Mouse (Mus musculus): ENCODE results near the gene Fam170b.

GRCm38 (mm10) chr14:32798355-32798754 lies 35.4 kb upstream of the Fam170b start:
- TF ChIP-seq CTCF (conservative IDR thresholded peaks at IDR 0.05; ENCODE audit: low read length): no peak
- no peak for TF ChIP-seq NANOG (IDR thresholded peaks at IDR 0.05; ENCODE audit: borderline replicate concordance, low read length)
